Mouse (Mus musculus) limb, embryonic 14.5 days (tissue): Measurements from ENCODE around the gene Ifnar2. TPM values are rescaled to one million over a fixed set of nuclear protein-coding genes. Genes with fewer than 3 reads are reported as not detected.
"Not testable (repeated sequence)": the region's sequence is repeated elsewhere in the genome, so short reads cannot be mapped to it uniquely, and the experiment has no call there.

Source experiments
- ATAC-seq: fragments of 200-750 bp; cut with Nextera tagmentation; 2 replicates; pipeline ENCODE4 v1.8.0; 2017; ENCODE audit warnings: low read depth, moderate number of reproducible peaks, moderate TSS enrichment; ENCODE audit not compliant: low FRiP score
- DNase-seq: peaks from one replicate; pipeline ENCODE4 v3.0.0-alpha.2; 2015; ENCODE audit warnings: low spot score
- H3K27ac ChIP-seq: fragments of 300-500 bp; sonication (generic); replicated peaks from 2 replicates; pipeline ENCODE4 v1.5.1; 2014; ENCODE audit warnings: low read depth, mild to moderate bottlenecking, low read length, moderate library complexity, mixed read lengths
- H3K27me3 ChIP-seq: fragments of 300-500 bp; sonication (generic); 2 replicates; pipeline ENCODE4 v1.6.1; 2014; ENCODE audit warnings: low read length, mixed read lengths; ENCODE audit not compliant: control insufficient read depth, insufficient read depth
- H3K36me3 ChIP-seq: fragments of 300-500 bp; sonication (generic); 2 replicates; pipeline ENCODE4 v1.6.1; 2014; ENCODE audit warnings: mild to moderate bottlenecking, low read length, moderate library complexity, mixed read lengths; ENCODE audit not compliant: control insufficient read depth, insufficient read depth
- H3K4me1 ChIP-seq: fragments of 300-500 bp; sonication (generic); 2 replicates; pipeline ENCODE4 v1.6.1; 2014; ENCODE audit warnings: antibody characterized with exemption, low read length, mixed read lengths; ENCODE audit not compliant: control insufficient read depth, insufficient read depth
- H3K4me2 ChIP-seq: fragments of 300-500 bp; sonication (generic); replicated peaks from 2 replicates; pipeline ENCODE4 v1.6.1; 2014; ENCODE audit warnings: low read depth, mild to moderate bottlenecking, low read length, moderate library complexity; ENCODE audit not compliant: severe bottlenecking
- H3K4me3 ChIP-seq: fragments of 300-500 bp; sonication (generic); replicated peaks from 2 replicates; pipeline ENCODE4 v1.5.1; 2014; ENCODE audit warnings: low read length
- H3K9ac ChIP-seq: fragments of 300-500 bp; sonication (generic); 2 replicates; pipeline ENCODE4 v1.6.1; 2014; ENCODE audit warnings: mild to moderate bottlenecking, low read depth, low read length, moderate library complexity; ENCODE audit not compliant: severe bottlenecking
- H3K9me3 ChIP-seq: fragments of 300-500 bp; sonication (generic); 2 replicates; pipeline ENCODE4 v1.6.1; 2016; ENCODE audit warnings: low read length; ENCODE audit not compliant: control insufficient read depth
- POLR2A ChIP-seq: fragments of 200-500 bp; IDR thresholded peaks from 2 replicates; pipeline ENCODE4 v1.8.0; 2012; ENCODE audit warnings: inconsistent platforms, mild to moderate bottlenecking, moderate library complexity, borderline replicate concordance; ENCODE audit not compliant: insufficient read depth, insufficient read length; ENCODE audit errors: extremely low read depth
- WGBS: fragments of 180-500 bp; shearing (Covaris S2); extraction: QIAGEN DNeasy Blood & Tissue Kit; methylation state at CpG from one replicate; pipeline ENCODE4 v1.1.7; 2014; 5-methylcytosine and 5-hydroxymethylcytosine counted together
- polyA plus RNA-seq, 2 experiments: library from polyadenylated mRNA; depleted of rRNA in 1 of 2; stranded (reverse) in 1 of 2; unstranded in 1 of 2; fragments of >200 nt; fragmentation: Nextera tagmentation in 1 of 2; extraction: Ambion mirVana in 1 of 2; gene quantifications; 2 replicates each; pipeline versions ENCODE4 v1.2.1 to v1.2.3; 2012 to 2014

Ifnar2 gene
- polyA plus RNA-seq, 2 experiments: 38.7 to 59.7 TPM

DNA sequence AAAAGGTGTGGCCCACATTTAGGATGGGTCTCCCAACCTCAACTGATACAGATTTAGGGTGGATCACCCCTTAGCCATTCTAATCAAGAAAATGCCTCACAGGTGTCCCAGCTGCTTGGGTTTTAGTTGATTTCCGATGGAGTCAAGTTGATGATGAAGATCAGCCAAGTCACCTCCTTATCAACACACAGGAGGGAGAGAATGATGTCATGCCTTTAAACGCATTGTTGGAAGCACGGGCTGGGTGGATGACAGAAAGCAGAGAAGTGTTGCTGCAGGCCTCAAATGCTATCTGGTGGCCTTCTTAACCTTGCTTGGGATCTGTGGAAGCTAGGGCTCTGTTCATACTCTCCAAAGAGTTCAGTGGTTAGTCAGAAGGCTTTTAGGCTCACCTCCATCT, 61.5 kb downstream of the Ifnar2 start:
- DNase-seq: no peak
- no peak for ATAC-seq
- no peaks in the 10 kb centered on the region for H3K27me3 ChIP-seq

DNA sequence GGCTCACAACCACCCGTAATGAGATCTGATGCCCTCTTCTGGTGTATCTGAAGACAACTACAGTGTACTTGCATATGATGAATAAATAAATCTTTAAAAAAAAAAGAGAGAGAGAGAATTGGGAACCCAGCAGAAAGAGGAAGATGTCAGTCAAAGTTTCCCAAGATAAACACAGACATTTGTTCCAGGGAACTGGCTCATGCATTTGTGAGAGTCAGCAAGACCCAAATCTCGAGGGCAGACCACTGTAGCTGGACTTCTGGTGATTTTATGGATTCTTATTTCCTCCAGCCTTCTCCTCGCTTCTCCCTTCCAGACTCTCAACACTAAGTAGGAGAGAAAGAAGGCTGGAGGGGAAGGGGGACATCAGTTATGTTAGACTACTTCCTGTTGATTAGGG, 65.5 kb downstream of the Ifnar2 start:
- no peak overlapping the region for H3K4me2 ChIP-seq
- H3K4me3 ChIP-seq: no peak overlapping the region
- no peak for DNase-seq
- no peak overlapping the region for H3K9ac ChIP-seq
- WGBS: 59% methylated on average over 3 of the region's 3 CpGs
- no peaks in the 10 kb centered on the region for H3K36me3 ChIP-seq
- no peaks in the 10 kb centered on the region for H3K9me3 ChIP-seq
- no peak overlapping the region for H3K27ac ChIP-seq
- ATAC-seq: no peak
- no peaks in the 10 kb centered on the region for H3K27me3 ChIP-seq
- TF ChIP-seq POLR2A: no peak
- 0 out of 2 replicates have a peak, but pooled peaks cover 3% of the 10 kb centered on the region for H3K4me1 ChIP-seq

More for the DNA sequence above, 61.5 kb downstream of the Ifnar2 start:
- Histone ChIP-seq H3K4me2 (no peak overlapping the region), H3K4me1 (0 out of 2 replicates have a peak, but pooled peaks cover 3% of the 10 kb centered on the region), H3K9me3 (no peaks in the 10 kb centered on the region), H3K27ac (no peak overlapping the region), H3K36me3 (no peaks in the 10 kb centered on the region), H3K9ac (no peak overlapping the region), H3K4me3 (no peak overlapping the region)
- TF ChIP-seq POLR2A: no peak
- WGBS: 89% methylated on average over 3 of the region's 3 CpGs

DNA sequence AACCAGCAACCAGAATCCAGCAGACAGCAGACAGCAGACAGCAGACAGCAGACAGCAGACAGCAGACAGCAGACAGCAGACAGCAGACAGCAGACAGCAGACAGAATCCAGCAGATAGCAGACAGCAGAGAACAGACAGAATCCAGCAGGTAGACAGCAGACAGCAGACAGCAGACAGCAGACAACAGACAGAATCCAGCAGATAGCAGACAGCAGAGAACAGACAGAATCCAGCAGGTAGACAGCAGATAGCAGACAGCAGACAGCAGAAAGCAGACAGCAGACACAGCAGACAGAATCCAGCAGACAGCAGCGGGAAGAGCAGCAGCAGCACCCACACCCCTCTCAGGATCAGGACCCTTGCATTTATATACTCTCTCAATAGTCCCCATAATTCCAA, 66.0 kb downstream of the Ifnar2 start:
- H3K4me2 ChIP-seq, H3K4me3 ChIP-seq, H3K4me1 ChIP-seq, ATAC-seq, H3K36me3 ChIP-seq, H3K27me3 ChIP-seq, H3K27ac ChIP-seq, H3K9me3 ChIP-seq, DNase-seq, H3K9ac ChIP-seq: not testable (repeated sequence)
- WGBS: 75% methylated on average over 1 of the region's 1 CpGs

DNA sequence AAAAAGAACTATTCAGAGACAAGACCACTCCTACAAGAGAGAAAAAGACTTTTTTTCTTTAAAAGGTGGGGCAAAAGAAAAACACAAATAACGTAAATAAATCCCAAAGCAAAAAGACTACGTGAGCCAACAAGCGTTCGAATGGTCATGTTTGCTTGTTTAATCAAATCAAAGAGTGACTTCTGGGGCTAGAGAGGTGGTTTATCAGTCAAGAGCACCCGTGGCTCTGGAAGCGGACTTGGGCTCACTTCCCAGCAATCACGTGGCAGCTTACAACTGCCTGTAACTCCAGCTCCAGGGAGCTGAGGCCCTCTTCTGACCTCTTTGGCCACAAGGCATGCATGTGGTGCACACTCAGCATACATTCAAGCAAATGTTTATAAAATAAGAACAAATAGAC, 68.8 kb downstream of the Ifnar2 start:
- 0 out of 2 replicates have a peak, but pooled peaks cover 3% of the 10 kb centered on the region for H3K4me1 ChIP-seq
- H3K27ac ChIP-seq: no peak overlapping the region
- H3K4me3 ChIP-seq: no peak overlapping the region
- H3K36me3 ChIP-seq: no peaks in the 10 kb centered on the region
- TF ChIP-seq POLR2A: no peak
- WGBS: 54% methylated on average over 7 of the region's 7 CpGs
- no peak for ATAC-seq
- H3K9ac ChIP-seq: no peak overlapping the region
- DNase-seq: no peak
- no peak overlapping the region for H3K4me2 ChIP-seq
- no peaks in the 10 kb centered on the region for H3K9me3 ChIP-seq
- H3K27me3 ChIP-seq: no peaks in the 10 kb centered on the region

DNA sequence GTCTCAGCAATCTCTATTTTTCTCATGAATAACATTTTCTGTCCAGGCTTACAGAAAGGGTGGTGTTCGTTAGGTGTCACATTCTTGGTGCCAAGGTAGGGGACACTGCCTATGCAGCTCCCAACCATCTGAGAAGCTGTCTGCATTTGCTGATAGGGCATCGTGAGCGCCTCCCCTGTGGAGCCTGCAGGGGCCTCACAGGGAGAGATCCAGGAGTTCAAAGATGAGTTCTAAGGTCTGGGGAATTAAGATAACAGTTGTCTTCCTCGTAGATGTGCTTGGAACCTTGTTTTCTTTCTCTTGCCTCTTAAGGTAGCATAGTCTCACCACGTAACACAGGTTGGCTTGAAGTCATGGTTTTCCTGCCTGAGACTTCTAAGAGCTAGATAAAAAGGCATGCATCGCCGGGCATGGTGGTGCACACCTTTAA, 69.2 kb downstream of the Ifnar2 start:
- no peaks in the 10 kb centered on the region for H3K36me3 ChIP-seq
- H3K27me3 ChIP-seq: no peaks in the 10 kb centered on the region
- DNase-seq (no peak), ATAC-seq (no peak)
- H3K27ac ChIP-seq: no peak overlapping the region
- H3K9me3 ChIP-seq: no peaks in the 10 kb centered on the region
- TF ChIP-seq POLR2A: no peak
- WGBS: 78% methylated on average over 7 of the region's 7 CpGs
- no peak overlapping the region for H3K4me3 ChIP-seq
- no peak overlapping the region for H3K4me2 ChIP-seq
- H3K9ac ChIP-seq: no peak overlapping the region
- H3K4me1 ChIP-seq: 0 out of 2 replicates have a peak, but pooled peaks cover 3% of the 10 kb centered on the region

DNA sequence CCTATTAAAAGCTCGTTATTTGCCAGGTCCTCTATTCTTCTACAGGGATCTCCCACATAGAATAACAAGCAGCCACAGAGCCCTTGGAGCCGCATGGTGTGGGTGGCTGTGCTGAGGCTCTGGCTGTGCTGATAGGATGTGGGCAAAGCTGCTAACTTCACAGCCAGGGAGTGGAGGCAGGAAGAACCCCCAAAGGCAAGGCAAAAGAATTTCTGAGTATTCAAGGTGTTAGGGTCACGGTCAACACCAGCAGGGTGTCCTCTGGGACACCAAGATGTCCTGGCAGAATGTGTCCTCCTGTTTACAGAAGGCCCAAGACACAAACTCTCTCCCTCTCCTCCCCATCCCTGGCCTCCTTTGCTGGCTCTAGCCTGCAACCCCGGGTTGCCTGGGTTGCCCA, 69.9 kb downstream of the Ifnar2 start:
- H3K27ac ChIP-seq: no peak overlapping the region
- no peak overlapping the region for H3K9ac ChIP-seq
- H3K4me2 ChIP-seq: no peak overlapping the region
- 71% methylated on average over 4 of the region's 4 CpGs for WGBS
- H3K27me3 ChIP-seq: no peaks in the 10 kb centered on the region
- H3K9me3 ChIP-seq: no peaks in the 10 kb centered on the region
- no peak for TF ChIP-seq POLR2A
- ATAC-seq (no peak), DNase-seq (no peak)
- H3K4me3 ChIP-seq: no peak overlapping the region
- no peaks in the 10 kb centered on the region for H3K36me3 ChIP-seq
- 0 out of 2 replicates have a peak, but pooled peaks cover 3% of the 10 kb centered on the region for H3K4me1 ChIP-seq
